Mouse (Mus musculus) MN1 (cell line): ENCODE results near the gene Ist1.

Experiments used
- DNase-seq: peaks from one replicate; pipeline ENCODE4 v3.0.0-alpha.2; 2016; ENCODE audit warnings: low spot score

The Ist1 gene

DNA sequence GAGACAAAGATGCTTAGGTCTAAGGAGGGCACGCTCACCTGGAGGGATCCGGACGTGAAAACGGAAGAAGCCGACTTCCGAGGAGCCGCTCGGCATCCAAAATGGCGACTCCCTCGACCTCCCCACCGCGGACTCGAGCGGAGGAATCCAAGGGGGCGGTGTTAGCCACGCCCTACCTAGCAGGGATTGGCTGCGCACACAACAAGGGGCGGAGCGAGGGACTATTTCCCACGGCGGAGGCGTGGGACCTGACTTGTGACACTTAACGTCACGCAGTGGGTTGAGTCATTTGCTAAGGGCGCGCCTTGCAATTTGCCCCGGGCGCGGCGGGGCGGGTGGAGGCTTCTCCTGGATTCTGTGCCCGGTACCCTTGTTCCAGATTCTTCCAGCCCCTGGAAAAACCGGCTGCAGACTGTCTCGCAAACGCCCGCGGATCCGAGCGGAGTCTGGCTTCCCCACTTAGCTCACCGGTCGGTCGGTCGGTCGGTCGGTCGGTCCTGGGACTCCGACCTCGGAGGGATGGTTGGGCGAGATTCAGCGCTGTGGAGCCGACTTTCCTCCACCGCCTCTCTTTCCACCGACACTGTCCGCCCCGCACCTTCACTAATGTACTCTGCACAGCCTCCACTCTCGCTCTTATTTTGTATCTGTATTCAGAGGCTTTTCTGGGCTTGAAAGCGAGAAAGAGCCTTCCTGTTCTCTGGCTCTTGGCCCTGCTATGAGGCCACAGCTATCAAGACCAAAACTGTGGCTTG, at the start of gene Ist1:
Gene Ist1 (minus strand): TSS at position 115 of the 755 bp plus-strand sequence.
- peak; percentile 100 for DNase-seq

DNA sequence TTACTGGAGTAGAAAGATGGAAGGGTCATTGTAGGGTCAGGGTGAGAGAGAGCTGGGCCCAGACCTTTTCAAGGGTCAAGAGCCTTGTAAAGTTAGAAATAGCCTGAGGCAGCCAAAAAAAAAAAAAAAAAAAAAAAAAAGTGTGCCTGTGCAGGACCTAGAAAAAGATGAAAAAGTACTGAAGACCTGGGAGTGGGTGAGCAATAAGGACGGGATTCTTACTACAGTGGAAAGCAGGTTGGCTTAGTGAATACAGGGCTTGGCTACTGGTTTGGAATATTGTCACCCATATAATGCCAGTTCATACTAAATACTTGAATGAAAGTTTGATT, 45.0 kb upstream of the Ist1 start:
- no peak for DNase-seq

DNA sequence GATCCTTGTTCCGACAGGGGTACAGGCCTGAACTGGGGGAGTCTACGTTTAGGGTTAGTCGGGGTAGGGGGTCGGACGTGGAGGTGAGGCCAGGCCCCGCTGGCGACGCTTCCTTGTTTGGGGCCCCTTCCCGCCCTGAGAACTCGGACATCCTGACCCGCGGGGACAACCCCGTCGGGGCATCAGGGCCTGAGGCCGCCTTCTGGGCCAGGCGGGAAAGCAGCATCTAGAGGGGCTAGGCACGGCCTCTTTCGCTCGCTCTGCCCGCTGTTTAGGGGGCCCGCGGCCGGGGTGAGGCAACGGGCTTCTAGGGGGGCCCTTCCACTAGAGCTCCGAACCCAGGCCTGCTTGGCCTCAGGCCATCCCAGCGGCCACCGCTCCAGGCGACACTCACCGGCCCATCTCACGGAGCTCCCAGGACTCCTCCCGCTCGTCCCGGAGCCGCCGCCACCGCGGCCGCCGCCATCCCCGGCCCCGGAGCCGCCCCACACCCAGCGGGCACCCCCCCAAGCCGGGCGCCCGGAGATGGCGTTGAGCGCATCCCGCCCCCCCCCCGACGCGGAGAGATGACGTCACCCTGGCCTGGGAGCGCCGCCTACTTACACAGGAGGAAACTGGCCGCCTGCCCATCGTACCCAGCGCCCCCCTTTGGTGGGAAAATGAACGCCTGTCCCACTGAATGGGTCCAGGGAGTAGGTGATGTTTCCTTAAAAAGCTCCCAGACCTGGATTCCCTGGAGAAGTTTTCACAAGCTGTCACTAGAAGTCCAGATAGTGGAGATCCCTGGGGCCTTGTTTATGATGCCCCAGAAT, 44.4 kb upstream of the Ist1 start, which contains the start of gene Atxn1l:
Gene Atxn1l (minus strand): TSS at position 503 of the 812 bp plus-strand sequence.
- DNase-seq = peak; percentile 88

DNA sequence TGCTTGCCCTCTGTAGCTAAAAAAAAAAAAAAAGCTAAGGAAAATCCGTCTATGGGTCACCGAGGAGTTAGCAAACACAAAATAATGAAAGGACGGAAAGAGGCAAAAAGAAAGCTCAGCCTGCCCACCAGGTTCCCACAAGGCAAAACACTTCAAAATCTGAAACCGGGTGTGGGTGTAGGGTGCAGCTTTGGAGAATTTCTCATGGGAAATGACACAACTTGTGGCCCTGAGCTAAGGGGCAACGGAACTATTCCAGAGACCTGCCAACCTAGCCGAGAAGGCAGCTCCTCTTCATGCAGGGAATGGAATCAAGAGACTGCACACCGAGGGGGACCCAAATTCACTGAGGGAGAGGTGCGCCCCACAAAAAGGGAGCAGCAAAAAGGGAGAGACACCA, 43.8 kb upstream of the Ist1 start:
- DNase-seq = peak; percentile 43

DNA sequence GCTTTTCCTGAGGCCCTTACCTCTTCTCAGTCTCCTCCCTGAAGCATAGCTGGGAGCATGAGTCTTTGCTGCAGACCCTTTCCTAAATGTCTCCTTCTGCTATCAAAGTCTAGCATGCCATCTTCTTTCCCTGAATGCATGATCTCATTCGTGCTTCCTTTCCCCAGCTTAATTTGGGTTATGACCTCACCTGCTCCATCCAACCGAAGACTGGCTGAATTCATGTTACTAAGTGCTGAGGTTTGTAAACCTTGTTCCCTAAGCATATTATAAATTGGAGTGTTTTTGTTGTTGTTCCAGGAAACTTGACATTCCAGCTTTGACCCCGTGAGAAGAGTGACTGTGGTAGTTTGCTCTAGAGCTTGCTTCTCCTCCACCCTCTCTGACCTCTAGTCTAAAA, 41.0 kb upstream of the Ist1 start:
- peak; percentile 34 for DNase-seq

DNA sequence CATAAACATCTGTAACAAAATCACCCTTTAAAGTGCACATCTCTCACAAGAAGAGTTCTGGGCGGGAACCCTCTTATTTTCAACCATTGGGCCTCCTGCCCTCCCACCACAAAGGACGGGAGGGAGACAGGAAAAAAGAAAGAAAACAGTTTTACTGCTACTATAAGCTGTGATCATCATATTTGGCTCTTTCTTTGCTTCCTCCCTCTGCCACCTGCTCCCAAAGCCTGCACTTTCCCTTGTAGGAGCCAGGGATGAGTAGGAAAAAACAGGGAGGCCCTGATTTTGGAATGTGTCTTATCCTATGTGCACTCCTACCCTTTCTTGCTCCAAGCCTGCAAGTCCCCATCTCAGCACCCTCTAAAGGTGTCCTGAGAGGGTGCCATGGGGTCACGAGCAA, 38.0 kb upstream of the Ist1 start:
- DNase-seq = no peak

DNA sequence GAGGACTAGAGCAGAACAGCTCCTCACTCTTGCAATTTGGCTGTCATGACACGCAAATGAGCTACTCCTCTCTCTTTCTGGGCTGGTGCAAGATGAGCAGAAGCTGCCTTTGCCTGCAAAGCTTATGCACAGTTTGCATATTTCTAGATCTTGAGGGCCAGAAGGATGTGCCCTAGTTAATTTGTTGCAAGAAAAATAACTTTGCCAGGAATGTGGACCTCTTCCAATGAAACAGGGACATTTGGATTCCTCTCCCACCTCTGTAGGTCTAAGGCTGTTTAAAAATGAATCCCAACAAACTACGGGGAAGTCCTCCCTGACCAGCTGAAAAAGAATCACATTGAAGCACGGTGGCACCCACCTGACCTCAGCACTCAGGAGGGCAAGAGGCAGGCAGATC, 32.0 kb upstream of the Ist1 start:
- DNase-seq = no peak

DNA sequence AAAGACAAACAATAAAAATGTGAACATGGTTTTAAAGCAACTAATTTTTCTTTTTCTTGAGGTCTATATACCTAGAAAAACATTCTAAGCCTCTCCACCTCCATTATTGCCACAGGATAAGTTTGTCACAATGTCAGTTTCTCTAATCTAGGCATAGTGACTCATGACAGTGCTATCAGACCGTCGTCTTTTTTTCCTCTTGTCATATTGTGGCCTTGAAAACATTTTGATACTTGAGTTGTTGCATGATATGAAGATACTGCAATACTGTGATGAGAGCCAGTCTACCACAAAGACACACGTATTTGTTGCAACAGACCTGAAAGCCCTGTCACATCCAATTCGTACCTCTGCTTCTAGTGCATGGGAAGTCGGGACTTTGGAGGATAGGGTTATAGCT, 21.9 kb upstream of the Ist1 start:
- no peak for DNase-seq

DNA sequence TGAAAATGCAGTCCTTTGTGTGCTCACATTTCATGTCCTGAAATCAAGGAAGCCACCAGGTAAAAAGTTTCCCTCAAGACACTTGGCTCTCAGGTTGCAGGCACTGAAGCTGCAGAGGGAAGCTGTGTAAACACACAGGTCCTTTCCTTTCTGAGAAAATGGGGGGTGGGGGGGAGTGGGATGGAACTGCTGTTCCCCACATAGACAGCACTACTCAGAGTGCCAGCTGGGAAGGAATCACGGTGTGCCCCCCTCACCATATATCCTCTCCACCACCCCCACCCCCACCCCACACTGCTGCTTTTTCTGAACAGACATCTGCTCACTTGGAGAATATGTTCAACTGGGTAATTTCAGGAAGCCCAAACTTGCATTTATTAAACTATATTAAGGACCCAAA, 19.5 kb upstream of the Ist1 start:
- DNase-seq = no peak

DNA sequence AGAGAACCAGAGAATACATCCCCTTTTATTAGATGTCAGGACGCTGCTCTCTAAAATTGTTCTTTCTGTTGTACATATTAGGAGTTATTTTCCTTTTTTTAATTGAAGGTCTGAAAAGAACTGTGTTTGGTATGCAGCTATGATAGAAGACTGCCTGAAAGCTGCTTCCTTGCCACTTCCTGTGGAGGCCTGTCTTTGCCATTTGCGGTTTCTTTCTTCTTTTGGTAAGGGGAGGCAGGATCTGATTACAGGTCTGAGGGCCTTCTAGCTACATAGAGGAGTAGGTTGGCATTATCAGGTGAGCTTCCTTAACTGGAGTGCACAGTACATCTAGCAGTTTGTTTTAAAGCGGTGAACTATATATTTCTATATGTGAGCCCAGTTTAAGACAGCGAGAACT, 14.9 kb upstream of the Ist1 start:
- DNase-seq = no peak

DNA sequence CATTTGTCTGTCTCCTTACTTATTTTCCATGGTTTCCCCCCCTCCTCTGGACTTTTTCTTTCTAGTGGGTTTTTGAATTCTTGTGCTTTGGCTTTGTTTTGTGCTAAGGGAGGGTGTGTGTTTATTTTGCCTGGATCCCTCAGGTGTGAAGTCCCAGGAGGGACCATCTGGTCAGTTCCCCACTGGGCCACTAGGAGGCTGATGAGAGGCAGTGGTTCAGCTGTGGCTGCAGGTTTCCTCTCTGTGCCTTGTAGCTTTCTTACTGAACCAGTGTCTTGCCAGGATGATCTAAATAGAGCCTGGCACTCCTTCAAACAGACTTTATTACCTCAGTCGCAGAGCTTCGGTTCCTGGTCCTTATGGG, 13.8 kb upstream of the Ist1 start:
- DNase-seq = peak; percentile 85

DNA sequence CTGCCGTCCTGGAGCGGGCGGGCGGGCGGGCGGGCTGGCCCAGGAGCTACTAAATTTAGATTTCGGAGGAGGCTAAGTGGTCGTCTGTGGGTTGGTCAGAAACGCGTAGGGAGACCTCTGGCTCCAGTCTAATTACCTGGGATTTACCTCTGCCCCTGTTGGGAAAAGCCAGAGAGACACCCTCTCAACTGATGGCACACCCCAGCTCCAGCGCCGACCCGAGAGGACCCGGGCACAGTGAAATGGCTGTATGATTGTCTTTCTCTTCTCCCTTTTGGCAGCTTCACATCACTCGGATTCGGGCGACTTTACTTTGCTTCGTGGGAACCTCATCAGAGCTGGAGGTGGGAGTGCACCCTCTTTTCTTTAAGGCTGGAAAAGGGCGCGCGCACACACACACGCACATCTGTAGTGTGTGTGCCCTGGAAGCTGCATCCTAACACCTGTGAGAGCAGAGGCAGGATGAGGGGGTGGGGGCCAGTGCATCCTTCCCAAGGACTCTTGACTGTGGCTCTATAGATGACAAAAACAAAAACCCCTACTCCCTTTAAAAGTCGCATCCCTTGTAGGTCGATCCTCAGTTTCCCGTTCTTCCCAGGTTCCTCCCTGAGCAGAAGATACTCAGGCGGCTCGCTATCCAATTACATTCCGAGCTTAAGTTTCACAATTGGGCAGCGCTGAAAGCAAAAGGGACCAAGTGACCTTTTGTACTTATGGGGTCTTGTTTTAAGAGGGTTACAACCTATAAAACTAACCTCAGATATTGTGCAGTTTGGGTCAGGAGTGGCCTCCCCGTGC, 13.2 kb upstream of the Ist1 start:
- DNase-seq = peak; percentile 50

DNA sequence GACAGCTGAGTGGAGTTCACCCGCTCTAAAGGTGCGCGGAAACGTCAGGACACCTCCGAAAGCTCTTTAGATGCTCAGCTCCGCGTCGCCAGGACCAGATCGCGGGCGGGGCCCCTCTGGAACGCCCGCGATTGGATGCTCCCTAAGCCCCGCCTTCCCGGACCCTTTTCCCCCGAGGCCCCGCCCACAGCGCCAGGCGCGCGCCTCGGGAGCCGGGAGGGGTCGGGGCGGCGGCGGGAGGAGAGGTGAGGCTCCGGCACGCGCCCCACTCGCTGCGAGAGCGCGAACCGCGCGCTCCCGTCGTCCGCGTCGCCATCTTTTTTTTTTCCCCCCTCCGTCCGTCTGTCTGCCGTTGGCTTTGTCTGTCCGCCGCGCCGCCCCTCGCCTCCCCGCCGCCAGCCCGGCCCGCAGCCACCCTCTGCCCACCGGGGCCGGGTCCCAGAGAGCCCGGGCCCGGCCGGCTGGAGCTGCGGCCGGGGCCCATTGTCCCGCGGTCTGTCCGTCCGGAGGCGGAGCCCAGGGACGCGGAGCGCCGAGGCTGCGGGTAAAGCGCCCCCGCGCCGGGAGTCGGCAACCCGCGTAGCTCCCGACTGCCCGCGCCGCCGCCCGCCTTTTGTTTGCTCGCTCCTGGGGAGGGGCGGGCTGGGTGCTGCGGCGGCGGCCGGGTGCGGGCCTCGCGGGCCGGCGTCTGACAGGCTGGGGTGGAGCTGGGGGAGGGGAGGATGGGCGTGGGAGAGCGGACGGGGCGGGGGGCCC, 12.4 kb upstream of the Ist1 start, which contains the start of gene Zfp821:
Gene Zfp821 (plus strand): TSS at position 227 of the 756 bp plus-strand sequence.
- DNase-seq = peak; percentile 96

DNA sequence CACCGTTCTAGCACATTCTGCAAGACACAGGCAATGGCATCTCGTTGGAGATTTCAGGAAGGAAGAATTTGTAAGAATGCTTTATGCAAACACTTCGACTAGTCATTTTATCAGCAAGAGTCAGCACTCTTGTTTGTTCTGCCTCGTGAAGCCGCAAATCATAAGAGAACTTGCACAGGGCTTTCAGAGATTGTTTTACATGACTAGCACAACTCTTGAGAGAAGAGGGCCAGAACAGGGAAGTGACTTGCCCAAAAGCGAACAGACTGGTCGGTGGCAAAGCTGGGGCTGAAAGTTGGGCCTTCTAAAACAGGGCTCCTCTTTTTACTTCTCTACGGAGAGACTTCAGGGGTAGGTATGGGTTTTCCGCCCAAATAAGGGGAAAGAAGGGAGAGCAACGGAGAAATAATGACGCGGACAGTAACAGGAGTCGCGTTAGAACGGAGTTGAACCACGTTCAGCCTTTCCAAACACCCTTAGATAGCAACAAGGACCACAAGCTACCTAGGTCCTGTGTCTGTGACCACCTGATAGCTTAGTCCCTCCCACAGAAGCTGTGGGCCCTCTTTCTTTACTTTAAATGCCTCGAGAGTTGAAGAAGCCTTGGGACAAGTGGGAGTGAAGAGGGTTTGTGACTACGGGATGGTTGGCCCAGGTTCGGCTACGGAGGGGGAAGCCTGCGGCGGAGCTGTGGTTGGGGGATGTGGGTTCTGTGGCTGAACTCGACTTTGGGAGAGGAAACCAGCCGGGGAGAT, 11.7 kb upstream of the Ist1 start:
- peak; percentile 19 for DNase-seq

DNA sequence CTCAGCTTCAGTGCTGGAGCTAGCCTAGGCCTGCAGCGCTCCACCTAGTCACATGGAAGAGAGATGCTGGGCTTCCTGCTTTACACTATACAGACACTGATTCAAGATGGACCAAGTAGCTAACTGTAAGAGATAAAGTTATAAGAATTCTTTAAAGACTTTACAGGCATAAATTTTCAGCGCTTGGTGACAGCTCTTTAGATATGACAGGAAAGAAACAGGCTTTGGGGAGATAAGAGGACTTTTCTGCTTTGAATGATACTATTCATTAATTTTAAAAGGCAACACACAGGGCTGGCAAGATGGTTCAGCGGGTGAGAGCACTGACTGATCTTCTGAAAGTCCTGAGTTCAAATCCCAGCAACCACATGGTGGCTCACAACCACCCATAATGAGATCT, 5.4 kb upstream of the Ist1 start:
- no peak for DNase-seq

DNA sequence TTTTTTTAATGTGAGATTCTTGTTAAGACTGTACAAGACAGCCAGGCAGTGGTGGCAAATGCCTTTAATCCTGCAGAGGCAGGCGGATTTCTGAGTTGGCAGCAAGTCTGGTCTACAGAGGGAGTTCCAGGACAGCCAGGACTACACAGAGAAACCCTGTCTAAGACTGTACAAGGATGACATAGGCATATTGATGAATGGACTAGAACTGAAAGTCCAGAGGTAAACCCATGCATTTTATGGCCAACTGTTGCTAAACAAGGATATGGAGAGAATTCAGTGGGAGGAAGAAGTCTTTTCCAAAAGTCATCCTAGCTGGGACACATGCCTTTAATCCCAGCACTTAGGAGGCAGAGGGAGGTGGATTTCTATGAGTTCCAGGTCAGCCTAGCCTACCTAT, 4.7 kb upstream of the Ist1 start:
- no peak for DNase-seq

DNA sequence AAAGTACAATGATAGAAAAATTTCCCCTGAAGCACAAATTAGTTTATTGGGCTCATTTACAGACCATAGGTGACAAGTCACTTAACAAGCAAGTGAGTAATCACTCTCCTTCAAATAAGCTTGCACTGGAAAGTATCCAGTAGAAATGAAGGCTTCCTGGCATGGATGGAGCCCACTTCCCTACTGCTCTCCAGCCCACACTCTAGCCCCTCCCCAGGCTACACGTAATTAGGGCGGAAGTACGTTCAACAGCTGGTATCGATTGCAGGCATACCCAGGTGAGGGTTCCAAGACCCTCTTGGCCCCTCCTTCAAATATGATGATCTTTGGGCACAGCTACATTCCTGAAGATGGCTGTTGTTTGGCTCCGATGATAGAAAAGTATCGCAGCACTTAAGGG, 1.1 kb upstream of the Ist1 start:
- peak; percentile 56 for DNase-seq

DNA sequence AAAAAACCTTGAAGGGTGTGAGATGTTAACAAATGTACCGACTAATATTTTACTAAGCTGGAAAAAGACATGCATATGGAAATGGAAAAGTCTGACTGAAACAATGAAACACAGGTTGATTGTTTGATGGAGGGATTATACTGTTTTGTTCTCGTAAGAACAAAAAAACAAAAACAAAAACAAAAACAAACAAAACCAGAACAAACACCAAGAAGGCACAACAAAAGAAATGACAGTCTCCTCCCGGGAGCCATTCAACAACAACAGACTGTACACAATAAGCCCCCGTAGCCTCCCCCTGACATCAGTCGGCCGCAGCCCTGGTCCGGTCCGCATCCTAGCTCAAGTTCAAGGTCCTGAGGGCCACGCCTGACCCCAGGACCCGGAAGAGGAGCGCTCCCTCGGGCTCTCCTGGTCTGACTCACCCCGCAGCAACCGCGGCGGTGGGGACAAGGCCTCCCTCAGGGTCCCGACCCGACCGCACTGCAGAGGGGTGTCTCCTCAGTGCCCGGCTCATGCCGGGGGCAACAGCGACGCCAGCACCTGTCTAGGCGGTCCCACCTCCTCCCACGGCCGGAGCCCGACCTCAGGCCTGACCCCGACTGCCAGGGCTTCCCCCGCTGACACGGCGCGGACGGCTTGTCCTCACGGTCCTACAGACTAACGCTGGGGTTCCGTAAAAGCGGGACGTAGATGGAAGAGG, 466 bp downstream of the Ist1 start:
- peak; percentile 71 for DNase-seq

DNA sequence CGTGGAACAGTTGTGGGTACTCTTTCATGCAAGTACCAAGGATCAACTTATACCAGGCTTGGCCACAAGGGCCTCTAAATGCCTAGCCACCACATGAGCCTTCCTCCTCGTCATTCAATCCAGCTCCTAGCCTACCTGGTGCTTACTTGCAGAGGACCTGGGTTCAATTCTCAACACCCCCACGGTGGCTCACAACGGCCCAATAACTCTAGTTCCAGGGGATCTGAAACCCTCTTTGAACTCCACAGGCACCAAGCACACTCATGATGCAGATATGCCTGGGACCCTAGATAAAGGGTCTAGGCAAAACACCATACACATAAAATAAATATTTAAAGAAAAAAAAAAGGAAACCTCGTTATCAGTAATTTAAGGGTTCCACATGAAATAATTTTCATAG, 1.3 kb downstream of the Ist1 start:
- peak; percentile 49 for DNase-seq

DNA sequence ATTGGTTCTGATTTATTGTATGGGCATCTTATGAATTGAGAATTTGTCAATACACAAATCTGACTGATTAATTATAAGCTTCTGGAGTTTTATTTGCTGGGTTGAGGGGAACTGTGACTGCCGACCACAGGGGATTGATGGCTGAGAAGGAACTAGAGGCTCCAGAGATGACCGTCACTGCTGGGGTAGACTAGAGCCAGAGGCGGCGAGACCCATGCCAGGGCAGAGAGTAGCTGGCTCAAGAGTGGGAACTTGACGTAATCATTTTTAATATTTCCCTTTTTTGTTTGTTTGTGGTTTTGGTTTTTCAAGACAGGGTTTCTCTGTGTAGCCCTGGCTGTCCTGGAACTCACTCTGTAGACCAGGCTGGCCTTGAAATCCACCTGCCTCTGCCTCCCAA, 5.8 kb downstream of the Ist1 start:
- DNase-seq = no peak

DNA sequence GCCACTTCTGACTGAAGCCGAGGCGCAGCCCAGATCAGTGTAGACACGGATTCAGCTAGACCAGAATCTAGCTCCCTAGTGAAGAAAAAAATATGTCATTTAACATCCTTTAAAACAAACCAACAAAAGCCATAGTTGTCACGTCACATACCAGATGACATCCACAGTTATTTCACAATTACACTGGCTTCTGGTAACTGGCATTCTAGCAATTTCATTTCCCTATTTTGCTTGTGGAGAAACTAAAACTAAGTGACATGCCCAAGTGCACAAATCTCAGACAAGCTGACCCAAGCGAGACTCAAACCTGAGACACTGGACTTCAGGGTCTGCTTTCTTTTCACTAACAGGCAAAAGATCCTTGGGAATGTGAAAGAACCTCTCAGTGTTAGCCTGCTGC, 10.9 kb downstream of the Ist1 start:
- DNase-seq = no peak
